Mouse (Mus musculus): ENCODE data around the gene Poln. TPM values are rescaled to one million over a fixed set of nuclear protein-coding genes. Genes with fewer than 3 reads are reported as not detected.

Gene Poln
- 0.31 and 0.52 TPM in 2 replicates for polyA plus RNA-seq (2015; fragmentation: Nextera tagmentation; extraction: Ambion mirVana)

- H3K27me3 ChIP-seq (replicated peaks) = no peaks in the 10 kb centered on the region
- peak within 1 kb of the TSS; percentile 87 for H3K9ac ChIP-seq (replicated peaks)
- peak; percentile 100 for ATAC-seq (ENCODE audit: low FRiP score)
- H3K4me2 ChIP-seq = peak within 1 kb of the TSS; percentile 66
- peaks cover 18% of the 10 kb centered on the region for H3K36me3 ChIP-seq
- H3K4me3 ChIP-seq (replicated peaks) = peak within 1 kb of the TSS; percentile 88
- no peaks in the 10 kb centered on the region for H3K9me3 ChIP-seq (replicated peaks)
- H3K4me1 ChIP-seq = peaks cover 20% of the 10 kb centered on the region
- under 1% methylated on average over 57 of the region's 57 CpGs for WGBS
- H3K27ac ChIP-seq (replicated peaks) = peak within 1 kb of the TSS; percentile 88
Observed at GRCm38 (mm10) chr5:34168950-34169891, at the start of gene Poln, which contains the start of gene Haus3. Poln (minus strand) TSS chr5:34169448. Haus3 (minus strand) TSS chr5:34169527.

- Histone ChIP-seq H3K36me3 (no peaks in the 10 kb centered on the region), H3K9ac (replicated peaks) (no peak overlapping the region), H3K27me3 (replicated peaks) (no peaks in the 10 kb centered on the region), H3K4me3 (replicated peaks) (no peak overlapping the region), H3K4me2 (no peak overlapping the region), H3K4me1 (no peaks in the 10 kb centered on the region), H3K27ac (replicated peaks) (no peak overlapping the region), H3K9me3 (replicated peaks) (no peaks in the 10 kb centered on the region)
- 80% methylated on average over 5 of the region's 5 CpGs for WGBS
- no peak for ATAC-seq (ENCODE audit: low FRiP score)
Observed at GRCm38 (mm10) chr5:34218672-34219071, 49.4 kb upstream of the Poln start.

GRCm38 (mm10) chr5:34217756-34218155, 48.5 kb upstream of the Poln start:
- no peaks in the 10 kb centered on the region for H3K9me3 ChIP-seq (replicated peaks)
- no peak overlapping the region for H3K27ac ChIP-seq (replicated peaks)
- no peak overlapping the region for H3K4me3 ChIP-seq (replicated peaks)
- ATAC-seq (ENCODE audit: low FRiP score) = no peak
- H3K4me2 ChIP-seq = no peak overlapping the region
- no peaks in the 10 kb centered on the region for H3K27me3 ChIP-seq (replicated peaks)
- no peak overlapping the region for H3K9ac ChIP-seq (replicated peaks)
- H3K4me1 ChIP-seq = no peaks in the 10 kb centered on the region
- 72% methylated on average over 9 of the region's 9 CpGs for WGBS
- no peaks in the 10 kb centered on the region for H3K36me3 ChIP-seq

GRCm38 (mm10) chr5:34216025-34216424, 46.8 kb upstream of the Poln start:
- Histone ChIP-seq H3K9ac (replicated peaks) (no peak overlapping the region), H3K9me3 (replicated peaks) (no peaks in the 10 kb centered on the region), H3K36me3 (no peaks in the 10 kb centered on the region), H3K4me3 (replicated peaks) (no peak overlapping the region), H3K27ac (replicated peaks) (no peak overlapping the region), H3K4me1 (no peaks in the 10 kb centered on the region), H3K27me3 (replicated peaks) (no peaks in the 10 kb centered on the region), H3K4me2 (no peak overlapping the region)
- WGBS = 85% methylated on average over 7 of the region's 7 CpGs
- ATAC-seq (ENCODE audit: low FRiP score) = no peak

- Histone ChIP-seq H3K27ac (replicated peaks) (no peak overlapping the region), H3K9ac (replicated peaks) (no peak overlapping the region), H3K9me3 (replicated peaks) (no peaks in the 10 kb centered on the region), H3K27me3 (replicated peaks) (no peaks in the 10 kb centered on the region), H3K4me3 (replicated peaks) (no peak overlapping the region), H3K4me1 (no peaks in the 10 kb centered on the region), H3K4me2 (no peak overlapping the region), H3K36me3 (no peaks in the 10 kb centered on the region)
- ATAC-seq (ENCODE audit: low FRiP score) = no peak
- 85% methylated on average over 8 of the region's 8 CpGs for WGBS
Observed at GRCm38 (mm10) chr5:34213659-34214058, 44.4 kb upstream of the Poln start.

- Histone ChIP-seq H3K4me3 (replicated peaks) (no peak overlapping the region), H3K36me3 (no peaks in the 10 kb centered on the region), H3K27me3 (replicated peaks) (no peaks in the 10 kb centered on the region), H3K9me3 (replicated peaks) (no peaks in the 10 kb centered on the region), H3K4me1 (no peaks in the 10 kb centered on the region), H3K4me2 (no peak overlapping the region), H3K27ac (replicated peaks) (no peak overlapping the region), H3K9ac (replicated peaks) (no peak overlapping the region)
- no peak for ATAC-seq (ENCODE audit: low FRiP score)
- WGBS = 3% methylated on average over 1 of the region's 1 CpGs
Observed at GRCm38 (mm10) chr5:34210279-34210678, 41.0 kb upstream of the Poln start.

- Histone ChIP-seq H3K4me2 (no peak overlapping the region), H3K36me3 (no peaks in the 10 kb centered on the region), H3K4me1 (no peaks in the 10 kb centered on the region), H3K9me3 (replicated peaks) (no peaks in the 10 kb centered on the region), H3K27me3 (replicated peaks) (no peaks in the 10 kb centered on the region), H3K4me3 (replicated peaks) (no peak overlapping the region), H3K27ac (replicated peaks) (no peak overlapping the region), H3K9ac (replicated peaks) (no peak overlapping the region)
- 58% methylated on average over 3 of the region's 3 CpGs for WGBS
- no peak for ATAC-seq (ENCODE audit: low FRiP score)
Observed at GRCm38 (mm10) chr5:34207503-34207902, 38.3 kb upstream of the Poln start.

GRCm38 (mm10) chr5:34205788-34206187, 36.5 kb upstream of the Poln start:
- no peaks in the 10 kb centered on the region for H3K9me3 ChIP-seq (replicated peaks)
- H3K4me3 ChIP-seq (replicated peaks) = no peak overlapping the region
- no peaks in the 10 kb centered on the region for H3K4me1 ChIP-seq
- no peak overlapping the region for H3K4me2 ChIP-seq
- ATAC-seq (ENCODE audit: low FRiP score) = no peak
- H3K27ac ChIP-seq (replicated peaks) = no peak overlapping the region
- no peaks in the 10 kb centered on the region for H3K36me3 ChIP-seq
- H3K27me3 ChIP-seq (replicated peaks) = no peaks in the 10 kb centered on the region
- H3K9ac ChIP-seq (replicated peaks) = no peak overlapping the region
- WGBS = 80% methylated on average over 2 of the region's 2 CpGs

- Histone ChIP-seq H3K4me1 (no peaks in the 10 kb centered on the region), H3K27ac (replicated peaks) (no peak overlapping the region), H3K4me3 (replicated peaks) (no peak overlapping the region), H3K27me3 (replicated peaks) (no peaks in the 10 kb centered on the region), H3K4me2 (no peak overlapping the region), H3K36me3 (no peaks in the 10 kb centered on the region), H3K9me3 (replicated peaks) (no peaks in the 10 kb centered on the region), H3K9ac (replicated peaks) (no peak overlapping the region)
- 72% methylated on average over 2 of the region's 2 CpGs for WGBS
- ATAC-seq (ENCODE audit: low FRiP score) = no peak
Observed at GRCm38 (mm10) chr5:34204911-34205310, 35.7 kb upstream of the Poln start.

GRCm38 (mm10) chr5:34202006-34202405, 32.8 kb upstream of the Poln start:
- Histone ChIP-seq H3K27ac (replicated peaks) (no peak overlapping the region), H3K4me2 (no peak overlapping the region), H3K9me3 (replicated peaks) (no peaks in the 10 kb centered on the region), H3K27me3 (replicated peaks) (no peaks in the 10 kb centered on the region), H3K4me1 (no peaks in the 10 kb centered on the region), H3K4me3 (replicated peaks) (no peak overlapping the region), H3K9ac (replicated peaks) (no peak overlapping the region), H3K36me3 (no peaks in the 10 kb centered on the region)
- WGBS = 80% methylated on average over 4 of the region's 4 CpGs
- ATAC-seq (ENCODE audit: low FRiP score) = no peak

GRCm38 (mm10) chr5:34201396-34201795, 32.1 kb upstream of the Poln start:
- H3K4me1 ChIP-seq = no peaks in the 10 kb centered on the region
- H3K4me3 ChIP-seq (replicated peaks) = no peak overlapping the region
- ATAC-seq (ENCODE audit: low FRiP score) = no peak
- no peak overlapping the region for H3K27ac ChIP-seq (replicated peaks)
- no peaks in the 10 kb centered on the region for H3K9me3 ChIP-seq (replicated peaks)
- WGBS = 69% methylated on average over 2 of the region's 2 CpGs
- H3K9ac ChIP-seq (replicated peaks) = no peak overlapping the region
- no peak overlapping the region for H3K4me2 ChIP-seq
- no peaks in the 10 kb centered on the region for H3K27me3 ChIP-seq (replicated peaks)
- no peaks in the 10 kb centered on the region for H3K36me3 ChIP-seq

GRCm38 (mm10) chr5:34198615-34199014, 29.4 kb upstream of the Poln start:
- Histone ChIP-seq H3K36me3 (no peaks in the 10 kb centered on the region; the same call in 1 of the 2 replicates), H3K27me3 (replicated peaks) (no peaks in the 10 kb centered on the region), H3K27ac (replicated peaks) (no peak overlapping the region), H3K9ac (replicated peaks) (no peak overlapping the region), H3K4me3 (replicated peaks) (no peak overlapping the region), H3K4me1 (no peaks in the 10 kb centered on the region), H3K9me3 (replicated peaks) (no peaks in the 10 kb centered on the region), H3K4me2 (no peak overlapping the region)
- ATAC-seq (ENCODE audit: low FRiP score) = no peak
- 87% methylated on average over 6 of the region's 6 CpGs for WGBS

All from neural tube, embryonic 15.5 days (tissue).